Mouse (Mus musculus) forelimb bud, embryonic 11.5 days (tissue): ENCODE measurements at regions not wholly inside any gene's neighbourhood (a gene's known extent, or its start where the extent isn't known, plus 50 kb on each side); places are given as distances from the start of the nearest gene placed in this dataset.

Source experiments
- DNase-seq: peaks from one replicate; pipeline ENCODE4 v3.0.0-alpha.2; 2012; ENCODE audit warnings: low read depth, low spot score

DNA sequence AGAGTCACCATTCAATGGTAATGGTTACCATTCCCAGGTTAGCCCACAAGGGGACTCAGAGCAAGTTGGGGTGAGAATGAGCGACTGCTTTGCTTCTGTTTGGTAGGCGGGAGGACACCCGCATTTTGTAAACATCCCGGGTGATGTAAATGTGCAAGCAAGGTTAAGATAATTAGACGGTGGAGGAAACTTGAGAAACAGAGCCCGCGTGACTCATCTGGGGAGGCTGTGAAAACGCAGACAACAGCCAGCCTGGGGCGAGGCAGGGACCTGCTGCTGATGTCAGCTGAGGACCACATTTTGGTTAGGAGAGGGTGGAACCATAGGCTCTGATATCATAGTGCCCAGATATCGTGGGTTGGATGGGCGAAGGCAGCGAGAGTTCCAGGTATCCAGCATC, 52.6 kb upstream of the Zbtb40 start:
- no peak for DNase-seq

GRCm38 (mm10) chr4:137100756-137101155, 52.2 kb upstream of the Zbtb40 start:
- no peak for DNase-seq
